Comparison of ENCODE assay signal across 9 mouse cellular contexts in the genomic region with DNA sequence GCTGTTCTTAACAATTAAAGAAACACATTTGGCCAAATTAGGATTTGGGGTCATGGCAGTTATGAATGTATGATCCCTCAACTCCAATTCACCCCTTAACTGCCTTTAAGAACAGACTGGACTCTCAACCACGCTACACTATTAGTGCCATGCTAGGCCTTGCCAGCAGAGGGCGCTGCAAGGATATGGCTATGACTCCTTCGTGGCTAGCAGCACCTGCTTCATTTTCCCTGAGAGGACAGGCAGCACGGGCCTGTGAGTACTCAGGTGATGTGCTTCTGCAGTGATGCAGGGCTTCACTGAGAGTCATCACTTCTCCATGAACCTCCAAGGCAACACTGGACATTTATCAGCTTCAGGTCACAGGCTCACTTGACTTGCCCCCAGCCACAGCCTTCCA.
DNase-seq lines count a peak whose midpoint lies in the region; ATAC-seq lines count a peak whose summit lies in the region.
"Had no signal": no experiment of that assay in that cellular context is flagged by ENCODE, and none has a peak within 500 bp of the region (broad histone marks: within the 10 kb centered on the region; RNA-seq: fewer than 3 reads in every experiment).

No protein-coding gene starts in this region.

- no peaks in the 10 kb centered on the region for H3K36me3 ChIP-seq in midbrain, embryonic 10.5 days
- no peaks in the 10 kb centered on the region for H3K36me3 ChIP-seq in midbrain, embryonic 15.5 days (replicated peaks)
- no peaks in the 10 kb centered on the region for H3K36me3 ChIP-seq in liver, embryonic 11.5 days (ENCODE audit: control insufficient read depth, insufficient read depth, low read length)
- H3K36me3 ChIP-seq: neural tube, embryonic 13.5 days had no signal

- H3K27me3 ChIP-seq in midbrain, embryonic 10.5 days (ENCODE audit: low read depth, poor library complexity, severe bottlenecking), result no peaks in the 10 kb centered on the region
- no peaks in the 10 kb centered on the region for H3K27me3 ChIP-seq in midbrain, embryonic 15.5 days (replicated peaks)
- no peaks in the 10 kb centered on the region for H3K27me3 ChIP-seq in liver, embryonic 11.5 days (replicated peaks; ENCODE audit: control insufficient read depth, insufficient read depth, low read length)
- H3K27me3 ChIP-seq: neural tube, embryonic 13.5 days had no signal

- ATAC-seq in midbrain, embryonic 15.5 days (replicated peaks), result no peak
- peak; percentile 78 for ATAC-seq in inflammation-experienced regulatory T-cells, adult 6 months
- ATAC-seq in liver, embryonic 11.5 days (replicated peaks; ENCODE audit: low FRiP score), result no peak

- H3K4me2 ChIP-seq in midbrain, embryonic 15.5 days, result no peak overlapping the region
- no peak overlapping the region for H3K4me2 ChIP-seq in liver, embryonic 11.5 days
- H3K4me2 ChIP-seq: neural tube, embryonic 13.5 days had no signal

- H3K9ac ChIP-seq in midbrain, embryonic 15.5 days, result no peak overlapping the region
- H3K9ac ChIP-seq in liver, embryonic 11.5 days (ENCODE audit: low read depth, low read length), result no peak overlapping the region
- H3K9ac ChIP-seq: neural tube, embryonic 13.5 days had no signal

- H3K4me1 ChIP-seq in midbrain, embryonic 10.5 days, result peaks cover 21% of the 10 kb centered on the region
- peaks cover 5% of the 10 kb centered on the region; the same call in 1 of the 2 replicates for H3K4me1 ChIP-seq in midbrain, embryonic 15.5 days
- 0 out of 2 replicates have a peak, but pooled peaks cover 3% of the 10 kb centered on the region for H3K4me1 ChIP-seq in liver, embryonic 11.5 days (replicated peaks; ENCODE audit: control insufficient read depth, insufficient read depth, low read length)

- H3K4me3 ChIP-seq in midbrain, embryonic 10.5 days, result no peak overlapping the region
- no peak overlapping the region for H3K4me3 ChIP-seq in midbrain, embryonic 15.5 days
- H3K4me3 ChIP-seq in liver, embryonic 11.5 days (ENCODE audit: low read depth, low read length), result no peak overlapping the region
- H3K4me3 ChIP-seq: neural tube, embryonic 13.5 days had no signal

- H3K27ac ChIP-seq in midbrain, embryonic 10.5 days (replicated peaks), result no peak overlapping the region
- H3K27ac ChIP-seq in midbrain, embryonic 15.5 days, result no peak overlapping the region
- H3K27ac ChIP-seq in liver, embryonic 11.5 days (ENCODE audit: low read depth, low read length), result no peak overlapping the region
- H3K27ac ChIP-seq: neural tube, embryonic 13.5 days had no signal

- DNase-seq in midbrain, embryonic 10.5 days (ENCODE audit: low spot score), result peak; percentile 72
- peak; percentile 84 for DNase-seq in adrenal gland, postnatal 10 days
- peak; percentile 88 for DNase-seq in embryo, embryonic 10.5 days (ENCODE audit: low spot score)
- DNase-seq in liver, embryonic 11.5 days (ENCODE audit: low spot score), result peak; percentile 56
- peak; percentile 78 for DNase-seq in retina, postnatal 1 day
- peak; percentile 89 for DNase-seq in thymus, postnatal 4 days

- 6% methylated on average over 4 of the region's 4 CpGs for WGBS in midbrain, embryonic 10.5 days
- 11% methylated on average over 4 of the region's 4 CpGs for WGBS in midbrain, embryonic 15.5 days
- 5% methylated on average over 4 of the region's 4 CpGs for WGBS in liver, embryonic 11.5 days

- no peaks in the 10 kb centered on the region for H3K9me3 ChIP-seq in midbrain, embryonic 10.5 days (replicated peaks)
- H3K9me3 ChIP-seq in midbrain, embryonic 15.5 days, result no peaks in the 10 kb centered on the region
- no peaks in the 10 kb centered on the region for H3K9me3 ChIP-seq in liver, embryonic 11.5 days (ENCODE audit: control insufficient read depth, low read length)
- H3K9me3 ChIP-seq: neural tube, embryonic 13.5 days had no signal
